Mouse (Mus musculus): ENCODE measurements around the gene Usp18. TPM values are rescaled to one million over a fixed set of nuclear protein-coding genes. Genes with fewer than 3 reads are reported as not detected.

Usp18 gene
- polyA plus RNA-seq, 1 experiment from 2014 or later: 1.2 TPM

DNA sequence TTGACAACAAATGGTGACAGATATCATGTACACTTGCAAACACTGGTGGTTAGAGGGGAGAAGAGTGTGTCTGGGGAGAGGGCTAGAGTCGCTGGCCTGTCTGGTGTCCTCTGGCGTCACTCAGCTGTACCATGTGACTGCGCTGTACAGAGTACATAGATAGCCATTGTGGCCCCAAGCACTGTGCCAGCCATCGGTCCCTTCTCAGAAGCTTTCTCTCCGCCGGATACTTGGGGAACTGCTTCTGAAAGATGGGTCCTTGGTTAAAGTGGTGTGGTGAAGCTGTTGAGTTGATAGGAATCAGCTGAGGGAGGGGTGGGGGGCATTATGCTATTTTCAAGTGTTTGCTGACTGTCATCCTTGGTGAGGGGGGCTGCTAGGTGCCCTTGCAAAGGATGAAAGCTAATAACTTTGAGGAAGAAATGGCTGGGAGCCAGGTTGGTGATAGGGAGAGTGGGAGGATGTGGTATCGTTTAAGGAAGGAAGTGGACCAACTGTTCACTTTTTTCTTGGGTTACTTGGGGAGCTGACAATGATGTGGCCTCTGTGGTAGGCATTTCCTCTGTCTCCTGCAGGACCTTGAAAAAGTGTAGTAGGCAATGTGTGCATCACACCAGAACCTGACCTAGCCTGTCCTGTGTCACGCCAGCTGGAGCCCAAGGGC is 30.9 kb upstream of the Usp18 start:
- ATAC-seq (ENCODE audit: low FRiP score): no peak
- no peak overlapping the region for H3K4me3 ChIP-seq
- no peak overlapping the region for H3K4me2 ChIP-seq (replicated peaks)
- H3K36me3 ChIP-seq: no peaks in the 10 kb centered on the region
- H3K27ac ChIP-seq: no peak overlapping the region
- no peaks in the 10 kb centered on the region for H3K9me3 ChIP-seq (replicated peaks)
- peaks cover 16% of the 10 kb centered on the region for H3K4me1 ChIP-seq
- peaks cover 26% of the 10 kb centered on the region for H3K27me3 ChIP-seq
- H3K9ac ChIP-seq: no peak overlapping the region
- 90% methylated on average over 8 of the region's 8 CpGs for WGBS

DNA sequence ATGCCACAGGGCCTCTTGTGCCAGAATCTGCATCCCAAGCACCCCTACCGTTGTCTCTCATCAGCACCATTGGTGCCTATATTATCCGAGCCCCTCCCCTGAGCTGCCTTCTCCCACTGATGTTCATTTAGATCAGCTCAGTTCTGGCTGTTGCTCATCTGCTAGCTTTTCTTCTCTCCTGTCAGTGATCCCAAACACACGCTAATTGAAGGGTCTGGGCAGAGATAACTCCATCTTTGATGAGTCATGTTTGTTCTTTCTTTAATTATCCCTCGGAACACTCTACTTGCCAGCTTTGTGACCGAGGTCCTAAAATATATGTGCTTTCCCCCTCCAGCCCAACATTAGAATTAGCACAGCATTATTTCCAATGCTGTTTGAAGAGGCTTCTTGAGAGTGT is 30.4 kb upstream of the Usp18 start:
- no peak overlapping the region for H3K9ac ChIP-seq
- WGBS: 85% methylated on average over 5 of the region's 5 CpGs
- peaks cover 14% of the 10 kb centered on the region for H3K4me1 ChIP-seq
- ATAC-seq (ENCODE audit: low FRiP score): no peak
- no peaks in the 10 kb centered on the region for H3K9me3 ChIP-seq (replicated peaks)
- no peak overlapping the region for H3K4me3 ChIP-seq
- H3K36me3 ChIP-seq: no peaks in the 10 kb centered on the region
- H3K4me2 ChIP-seq (replicated peaks): no peak overlapping the region
- H3K27ac ChIP-seq: no peak overlapping the region
- peaks cover 21% of the 10 kb centered on the region for H3K27me3 ChIP-seq

DNA sequence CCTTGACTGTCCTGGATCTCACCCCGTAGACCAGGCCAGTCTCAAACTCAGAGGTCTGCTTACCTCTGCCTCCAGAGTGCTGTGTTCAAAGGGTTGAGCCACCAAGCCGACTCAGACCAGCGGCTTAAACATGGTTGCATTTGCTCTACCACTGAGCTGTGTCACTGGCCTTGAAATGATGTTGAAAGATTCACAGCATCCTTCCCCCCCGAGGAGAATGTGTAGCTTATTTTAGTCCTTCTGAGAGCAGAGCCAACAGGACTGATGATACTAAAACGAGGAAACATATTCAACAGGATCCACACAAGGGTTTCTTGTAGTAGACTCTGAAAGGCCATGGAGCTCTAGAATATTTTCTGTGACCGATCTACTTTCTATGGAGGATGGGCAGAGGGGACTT is 29.8 kb upstream of the Usp18 start:
- H3K27me3 ChIP-seq: peaks cover 15% of the 10 kb centered on the region
- 79% methylated on average over 6 of the region's 6 CpGs for WGBS
- H3K27ac ChIP-seq: no peak overlapping the region
- H3K9me3 ChIP-seq (replicated peaks): no peaks in the 10 kb centered on the region
- H3K36me3 ChIP-seq: no peaks in the 10 kb centered on the region
- no peak for ATAC-seq (ENCODE audit: low FRiP score)
- no peak overlapping the region for H3K4me3 ChIP-seq
- H3K9ac ChIP-seq: no peak overlapping the region
- H3K4me2 ChIP-seq (replicated peaks): no peak overlapping the region
- H3K4me1 ChIP-seq: peaks cover 9% of the 10 kb centered on the region

DNA sequence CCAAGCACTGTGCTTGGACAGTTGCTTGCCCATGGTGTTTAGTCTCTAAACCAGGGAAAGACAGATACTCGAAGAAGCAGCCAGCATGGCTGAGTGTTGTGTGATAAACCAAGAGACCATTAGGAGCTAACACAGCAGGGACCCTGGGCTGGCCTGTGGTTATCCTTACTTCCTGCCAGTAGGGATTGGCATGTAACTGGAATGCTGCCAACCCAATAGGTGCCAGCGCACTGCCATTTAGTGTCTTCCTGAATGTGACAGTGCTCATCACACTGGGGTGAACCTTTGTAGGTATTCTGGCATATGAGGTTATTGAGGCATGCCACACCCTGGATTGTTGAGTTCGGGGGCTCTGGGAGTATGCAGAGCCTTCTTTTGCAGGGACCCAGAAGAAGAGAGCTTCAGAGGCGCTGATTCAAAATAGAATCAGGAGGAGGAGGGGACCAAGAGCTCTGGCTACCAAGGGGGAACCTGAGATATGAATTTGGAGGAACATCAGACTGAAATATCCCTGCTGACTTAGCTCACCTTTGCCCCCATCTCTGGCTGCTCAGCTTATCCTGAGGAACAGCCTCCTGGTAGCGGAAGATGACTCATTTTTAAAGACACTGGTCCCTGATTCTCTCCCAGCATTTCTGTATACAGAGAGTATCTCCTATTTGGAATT is 29.0 kb upstream of the Usp18 start:
- no peak overlapping the region for H3K9ac ChIP-seq
- ATAC-seq (ENCODE audit: low FRiP score): no peak
- H3K4me1 ChIP-seq: peaks cover under 1% of the 10 kb centered on the region; the same call in 1 of the 2 replicates
- H3K4me3 ChIP-seq: no peak overlapping the region
- no peaks in the 10 kb centered on the region for H3K36me3 ChIP-seq
- H3K27ac ChIP-seq: no peak overlapping the region
- no peaks in the 10 kb centered on the region for H3K9me3 ChIP-seq (replicated peaks)
- no peak overlapping the region for H3K4me2 ChIP-seq (replicated peaks)
- H3K27me3 ChIP-seq: peaks cover 7% of the 10 kb centered on the region
- 87% methylated on average over 5 of the region's 5 CpGs for WGBS

DNA sequence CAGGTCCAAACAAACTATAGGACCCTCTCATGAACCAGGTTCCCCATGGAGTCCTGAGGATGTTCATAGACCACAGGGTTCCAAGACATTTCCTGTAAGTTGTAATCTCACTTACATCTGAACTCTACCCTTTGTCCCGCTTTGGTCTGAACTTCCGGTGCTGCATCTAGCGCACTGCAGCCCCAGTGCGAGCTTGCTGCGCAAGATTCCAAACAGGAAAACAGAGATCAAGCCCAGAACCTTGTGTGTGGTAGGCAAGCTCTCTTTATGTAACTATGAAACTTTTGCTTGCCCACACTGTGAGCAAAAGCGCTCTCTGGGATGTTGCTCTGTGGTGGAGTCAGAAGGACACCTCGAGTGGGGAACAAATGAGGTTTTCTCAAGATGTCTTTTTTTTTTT is 27.7 kb upstream of the Usp18 start:
- WGBS: 89% methylated on average over 7 of the region's 7 CpGs
- no peak overlapping the region for H3K27ac ChIP-seq
- H3K4me2 ChIP-seq (replicated peaks): no peak overlapping the region
- no peak overlapping the region for H3K9ac ChIP-seq
- no peak overlapping the region for H3K4me3 ChIP-seq
- no peaks in the 10 kb centered on the region for H3K4me1 ChIP-seq
- H3K36me3 ChIP-seq: no peaks in the 10 kb centered on the region
- ATAC-seq (ENCODE audit: low FRiP score): no peak
- no peaks in the 10 kb centered on the region for H3K27me3 ChIP-seq
- no peaks in the 10 kb centered on the region for H3K9me3 ChIP-seq (replicated peaks)

DNA sequence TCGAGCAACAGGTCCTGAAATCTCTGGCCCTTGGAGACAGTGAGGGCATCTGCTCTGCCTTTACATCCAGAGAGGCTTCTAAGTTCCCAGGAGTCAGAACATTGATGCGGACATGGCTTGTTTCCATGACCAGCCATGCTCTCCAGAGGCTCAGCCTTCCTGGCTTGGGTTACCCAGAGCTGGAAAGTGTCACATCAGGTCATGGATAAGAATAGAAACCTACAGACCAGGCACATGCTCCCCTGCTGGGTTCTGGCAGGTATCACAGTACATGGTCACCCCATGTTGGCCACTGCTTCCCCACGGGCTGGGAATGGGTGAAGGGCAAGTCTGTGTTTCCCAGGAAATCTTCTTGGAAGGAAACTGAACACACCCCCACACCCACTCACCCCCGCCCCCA is 26.3 kb upstream of the Usp18 start:
- no peak for ATAC-seq (ENCODE audit: low FRiP score)
- no peaks in the 10 kb centered on the region for H3K27me3 ChIP-seq
- WGBS: 82% methylated on average over 4 of the region's 4 CpGs
- no peaks in the 10 kb centered on the region for H3K4me1 ChIP-seq
- H3K4me3 ChIP-seq: no peak overlapping the region
- H3K4me2 ChIP-seq (replicated peaks): no peak overlapping the region
- H3K27ac ChIP-seq: no peak overlapping the region
- H3K9me3 ChIP-seq (replicated peaks): no peaks in the 10 kb centered on the region
- H3K9ac ChIP-seq: no peak overlapping the region
- H3K36me3 ChIP-seq: no peaks in the 10 kb centered on the region

DNA sequence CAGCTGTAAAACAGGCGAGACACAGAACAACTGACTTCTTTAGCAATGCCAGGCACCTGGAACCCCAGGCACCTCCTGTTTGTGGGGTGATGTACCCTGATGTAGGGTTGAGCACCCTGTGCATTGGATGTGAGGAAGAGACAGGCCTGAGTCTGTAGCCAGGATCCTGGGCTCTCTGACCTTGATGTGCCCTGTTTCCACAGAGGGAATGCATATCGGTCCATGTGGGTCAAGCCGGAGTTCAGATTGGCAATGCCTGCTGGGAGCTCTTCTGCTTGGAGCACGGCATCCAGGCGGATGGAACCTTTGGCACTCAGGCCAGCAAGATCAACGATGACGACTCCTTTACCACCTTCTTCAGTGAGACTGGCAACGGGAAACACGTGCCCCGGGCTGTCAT is 25.5 kb upstream of the Usp18 start:
- Histone ChIP-seq H3K27me3 (no peaks in the 10 kb centered on the region), H3K9ac (no peak overlapping the region), H3K27ac (no peak overlapping the region), H3K4me1 (no peaks in the 10 kb centered on the region), H3K4me3 (no peak overlapping the region), H3K4me2 (replicated peaks) (no peak overlapping the region), H3K9me3 (replicated peaks) (no peaks in the 10 kb centered on the region), H3K36me3 (no peaks in the 10 kb centered on the region)
- WGBS: 95% methylated on average over 10 of the region's 10 CpGs
- ATAC-seq (ENCODE audit: low FRiP score): no peak

DNA sequence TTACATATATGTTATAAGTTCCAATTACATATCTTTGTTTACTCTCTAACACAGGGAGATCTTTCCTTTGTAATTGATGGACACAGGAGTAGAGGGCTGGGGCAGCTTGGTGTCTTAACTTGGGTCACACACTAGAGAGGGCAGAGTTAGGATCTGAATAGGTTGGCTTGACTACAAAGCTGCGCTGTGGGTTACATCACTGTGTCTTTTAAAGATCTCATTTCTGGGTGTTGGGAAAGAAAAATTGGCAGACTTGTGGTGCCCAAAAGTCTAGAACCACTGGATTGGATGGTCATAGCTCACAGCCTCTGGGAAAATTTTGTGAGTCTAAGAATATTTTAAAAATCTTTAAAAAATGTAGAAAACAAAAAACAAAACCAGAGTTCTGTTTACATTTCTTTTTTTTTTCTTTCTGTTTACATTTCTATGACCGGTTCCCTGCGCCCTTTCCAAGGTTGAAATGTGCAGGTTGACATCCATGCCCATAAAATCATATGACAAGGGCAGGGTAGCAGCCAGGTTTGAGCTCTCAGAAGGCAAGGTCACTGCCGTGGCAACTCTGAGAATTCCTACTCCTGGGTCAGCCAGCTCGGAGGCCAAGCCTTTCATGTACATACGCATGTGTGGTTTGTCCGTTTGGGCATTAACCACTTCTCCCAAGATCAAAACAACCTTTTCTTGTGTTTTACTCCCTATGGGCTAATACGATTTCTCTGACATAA is 23.7 kb upstream of the Usp18 start:
- Histone ChIP-seq H3K9me3 (replicated peaks) (no peaks in the 10 kb centered on the region), H3K4me2 (replicated peaks) (no peak overlapping the region), H3K36me3 (no peaks in the 10 kb centered on the region), H3K9ac (no peak overlapping the region), H3K4me1 (no peaks in the 10 kb centered on the region), H3K27ac (no peak overlapping the region), H3K27me3 (no peaks in the 10 kb centered on the region), H3K4me3 (no peak overlapping the region)
- no peak for ATAC-seq (ENCODE audit: low FRiP score)
- 85% methylated on average over 8 of the region's 8 CpGs for WGBS

DNA sequence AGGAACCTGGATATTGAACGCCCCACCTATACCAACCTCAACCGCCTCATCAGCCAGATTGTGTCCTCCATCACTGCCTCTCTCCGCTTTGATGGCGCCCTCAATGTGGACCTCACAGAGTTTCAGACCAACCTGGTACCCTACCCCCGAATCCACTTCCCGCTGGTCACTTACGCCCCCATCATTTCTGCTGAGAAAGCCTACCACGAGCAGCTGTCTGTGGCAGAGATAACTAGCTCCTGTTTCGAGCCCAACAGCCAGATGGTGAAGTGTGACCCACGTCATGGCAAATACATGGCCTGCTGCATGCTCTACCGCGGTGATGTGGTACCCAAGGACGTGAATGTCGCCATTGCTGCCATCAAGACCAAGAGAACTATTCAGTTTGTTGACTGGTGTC is 22.7 kb upstream of the Usp18 start:
- WGBS: 96% methylated on average over 14 of the region's 14 CpGs
- no peak overlapping the region for H3K27ac ChIP-seq
- no peaks in the 10 kb centered on the region for H3K4me1 ChIP-seq
- H3K9me3 ChIP-seq (replicated peaks): no peaks in the 10 kb centered on the region
- no peaks in the 10 kb centered on the region for H3K27me3 ChIP-seq
- H3K4me3 ChIP-seq: no peak overlapping the region
- H3K4me2 ChIP-seq (replicated peaks): no peak overlapping the region
- no peak for ATAC-seq (ENCODE audit: low FRiP score)
- H3K36me3 ChIP-seq: no peaks in the 10 kb centered on the region
- no peak overlapping the region for H3K9ac ChIP-seq

DNA sequence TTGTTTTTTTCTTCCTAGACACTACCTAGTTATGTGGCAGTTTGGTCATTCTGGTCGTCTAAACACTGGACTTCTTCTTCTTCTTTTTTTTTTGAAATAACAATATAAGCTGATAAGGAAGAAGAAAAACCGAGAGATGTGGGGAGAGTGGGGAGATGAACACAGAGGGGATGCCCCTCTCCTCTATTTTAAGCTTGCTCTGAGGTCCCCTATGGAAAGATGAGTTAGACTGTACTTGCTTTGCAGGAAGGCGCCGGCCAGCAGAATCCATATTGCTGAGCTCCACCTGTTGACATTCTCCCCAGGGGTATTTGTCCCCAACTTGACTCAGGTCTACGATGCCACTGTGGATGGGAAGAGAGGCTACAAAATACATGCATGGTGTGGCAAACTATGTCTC is 21.6 kb upstream of the Usp18 start:
- no peak overlapping the region for H3K4me2 ChIP-seq (replicated peaks)
- no peaks in the 10 kb centered on the region for H3K4me1 ChIP-seq
- no peaks in the 10 kb centered on the region for H3K36me3 ChIP-seq
- no peaks in the 10 kb centered on the region for H3K27me3 ChIP-seq
- H3K4me3 ChIP-seq: no peak overlapping the region
- no peak for ATAC-seq (ENCODE audit: low FRiP score)
- no peak overlapping the region for H3K9ac ChIP-seq
- H3K27ac ChIP-seq: no peak overlapping the region
- H3K9me3 ChIP-seq (replicated peaks): no peaks in the 10 kb centered on the region
- WGBS: 74% methylated on average over 5 of the region's 5 CpGs

DNA sequence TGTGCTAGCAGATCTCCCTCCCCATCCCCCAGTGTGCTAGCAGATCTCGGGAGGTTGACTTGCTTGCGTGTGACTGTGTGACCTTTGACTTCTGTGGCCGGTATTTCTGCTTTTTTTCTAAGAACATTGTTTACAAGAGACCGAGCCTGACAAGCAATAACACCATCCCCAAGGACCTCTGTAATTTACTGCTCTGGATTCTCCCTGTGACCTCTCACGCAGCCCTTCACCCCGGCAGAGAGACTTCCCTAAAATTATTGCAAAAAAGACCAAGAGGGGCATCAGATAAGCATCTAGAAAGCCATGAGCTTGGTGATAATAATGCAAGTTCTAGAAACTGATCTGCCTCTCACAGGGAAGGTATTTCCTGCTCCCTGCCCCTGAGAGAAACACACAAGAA is 20.7 kb upstream of the Usp18 start:
- WGBS: 24% methylated on average over 6 of the region's 6 CpGs
- Histone ChIP-seq H3K36me3 (no peaks in the 10 kb centered on the region), H3K9me3 (replicated peaks) (no peaks in the 10 kb centered on the region), H3K27me3 (no peaks in the 10 kb centered on the region), H3K9ac (no peak overlapping the region), H3K4me1 (no peaks in the 10 kb centered on the region), H3K27ac (no peak overlapping the region), H3K4me2 (replicated peaks) (no peak overlapping the region), H3K4me3 (no peak overlapping the region)
- ATAC-seq (ENCODE audit: low FRiP score): no peak

DNA sequence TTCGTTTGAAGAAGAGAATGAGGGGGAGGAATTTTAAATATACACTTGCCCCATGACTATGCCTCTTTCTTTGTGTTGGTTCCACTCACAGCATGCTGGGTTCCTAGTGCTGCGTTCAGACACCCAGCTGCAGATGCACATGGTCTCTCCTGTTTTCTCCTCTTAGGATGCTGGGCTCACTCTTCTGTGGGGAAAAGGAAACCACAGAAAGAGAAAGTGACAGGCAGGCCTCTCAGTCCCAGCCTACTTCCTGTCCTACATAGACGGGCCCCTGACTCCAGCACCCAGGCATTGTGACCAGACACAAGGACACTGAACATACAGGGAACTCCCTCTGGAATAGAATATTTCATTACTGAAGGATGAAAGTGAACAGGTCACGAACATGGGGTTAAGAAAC is 19.7 kb upstream of the Usp18 start:
- no peaks in the 10 kb centered on the region for H3K36me3 ChIP-seq
- no peak for ATAC-seq (ENCODE audit: low FRiP score)
- WGBS: 72% methylated on average over 4 of the region's 4 CpGs

DNA sequence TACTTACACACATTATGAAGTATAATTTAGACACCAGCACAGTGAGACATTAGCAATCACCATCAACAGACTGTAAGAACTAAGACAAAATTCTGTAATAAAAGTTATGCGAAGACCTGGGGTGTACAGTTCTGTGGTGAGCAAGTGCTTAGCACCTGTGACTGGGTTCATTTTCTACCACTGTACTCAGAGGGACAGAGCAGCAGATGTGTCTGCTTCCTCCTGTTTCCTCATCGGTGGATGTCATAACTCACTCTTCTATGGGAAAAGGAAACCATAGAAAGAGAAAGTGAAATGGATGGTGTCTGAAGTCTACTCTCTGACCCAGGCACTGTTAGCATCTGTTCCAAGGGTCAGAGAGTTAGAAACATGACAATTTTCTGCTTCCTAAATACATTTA is 19.0 kb upstream of the Usp18 start:
- Histone ChIP-seq H3K9ac (no peak overlapping the region), H3K36me3 (no peaks in the 10 kb centered on the region), H3K4me2 (replicated peaks) (no peak overlapping the region), H3K27me3 (no peaks in the 10 kb centered on the region), H3K9me3 (replicated peaks) (no peaks in the 10 kb centered on the region), H3K4me1 (no peaks in the 10 kb centered on the region), H3K4me3 (no peak overlapping the region), H3K27ac (no peak overlapping the region)
- WGBS: 92% methylated on average over 2 of the region's 2 CpGs
- ATAC-seq (ENCODE audit: low FRiP score): no peak

More for the DNA sequence above, 19.7 kb upstream of the Usp18 start:
- Histone ChIP-seq H3K4me3 (no peak overlapping the region), H3K4me1 (no peaks in the 10 kb centered on the region), H3K9me3 (replicated peaks) (no peaks in the 10 kb centered on the region), H3K27ac (no peak overlapping the region), H3K27me3 (no peaks in the 10 kb centered on the region), H3K4me2 (replicated peaks) (no peak overlapping the region), H3K9ac (no peak overlapping the region)

All from hindbrain, embryonic 12.5 days (tissue).